Mouse (Mus musculus) heart, adult 2 months (tissue): ENCODE results near the gene Smarcd2.

ENCODE experiments used
- CTCF ChIP-seq: fragments of 200-600 bp; IDR thresholded peaks from 2 replicates; pipeline ENCODE4 v1.8.1; 2022; ENCODE audit warnings: antibody characterized with exemption, mild to moderate bottlenecking, moderate library complexity
- EP300 ChIP-seq: fragments of 200-500 bp; IDR thresholded peaks from 2 replicates; pipeline ENCODE4 v1.6.1; 2011; ENCODE audit warnings: low read depth, low read length, control low read depth; ENCODE audit not compliant: insufficient read depth

GRCm38 (mm10) chr11:106249326-106249725 is 23.4 kb downstream of the Smarcd2 start:
- TF ChIP-seq CTCF = no peak
- no peak for TF ChIP-seq EP300
